Mouse (Mus musculus): ENCODE results near the gene Setd1b. TPM values are rescaled to one million over a fixed set of nuclear protein-coding genes. Genes with fewer than 3 reads are reported as not detected.
A peak's percentile ranks its signal among the peaks of the same experiment; 100 is the strongest.

Gene Setd1b
- total and polyA plus RNA-seq, 3 experiments: 3.0 to 23.5 TPM; not detected in 1

- TF ChIP-seq ELF1 (IDR thresholded peaks at IDR 0.05; ENCODE audit: low read depth, low read length) (peak; percentile 76), EP300 (IDR thresholded peaks at IDR 0.05; ENCODE audit: low read depth in 1 of 2, low read length in 2 of 2) (peak; percentile 20 to 76; a peak in 3 of 4 replicates), E2F4 (IDR thresholded peaks at IDR 0.05; ENCODE audit: borderline replicate concordance, low read depth, low read length) (no peak), MAZ (IDR thresholded peaks at IDR 0.05; ENCODE audit: low read depth, low read length) (peak; percentile 80), ZNF384 (IDR thresholded peaks at IDR 0.05; ENCODE audit: low read depth, low read length) (no peak), USF2 (IDR thresholded peaks at IDR 0.05; ENCODE audit: borderline replicate concordance in 1 of 2, insufficient read depth in 1 of 2, low read depth in 1 of 2, low read length in 2 of 2) (no peak), UBTF (IDR thresholded peaks at IDR 0.05; ENCODE audit: borderline replicate concordance, insufficient read depth, low read depth, low read length) (0 out of 2 replicates have a peak, but pooled peaks have one; percentile 44)
These were observed 5.5 kb upstream of the Setd1b start (continued) for GRCm38 (mm10) chr5:123136361-123137043.

- Histone ChIP-seq H3K4me3 (ENCODE audit: control insufficient read depth in 1 of 2, insufficient read depth in 1 of 2, low read depth in 2 of 2, low read length in 2 of 2) (peak overlapping the region; percentile 63 to 71), H3K27me3 (ENCODE audit: control insufficient read depth in 1 of 2, insufficient read depth in 2 of 2, low read length in 2 of 2) (no peaks in the 10 kb centered on the region), H3K27ac (ENCODE audit: control insufficient read depth, low read depth, low read length) (peak overlapping the region; percentile 100), H3K9me3 (replicated peaks; ENCODE audit: insufficient read depth, low read length) (no peaks in the 10 kb centered on the region), H3K36me3 (ENCODE audit: control insufficient read depth in 1 of 2, insufficient read depth in 2 of 2, low read length in 2 of 2) (peaks cover 0 to 29% of the 10 kb centered on the region in 2 experiments; a peak in 2 of 4 replicates), H3K79me2 (ENCODE audit: control insufficient read depth, insufficient read depth, low read length, poor library complexity) (peaks cover 48% of the 10 kb centered on the region), H3K4me1 (ENCODE audit: control insufficient read depth in 1 of 2, insufficient read depth in 2 of 2, low read length in 2 of 2) (peaks cover 4 to 30% of the 10 kb centered on the region in 2 experiments; a peak in 3 of 4 replicates), H3K9ac (ENCODE audit: control insufficient read depth, low read depth, low read length, poor library complexity, severe bottlenecking) (peak overlapping the region; percentile 93)
- peak; percentile 89 for DNase-seq (ENCODE audit: low read depth, low spot score)
- no peak for TF ChIP-seq CHD2 (IDR thresholded peaks at IDR 0.05; ENCODE audit: low read length)
- TF ChIP-seq JUND (IDR thresholded peaks at IDR 0.05; ENCODE audit: low read depth, low read length): no peak
- TF ChIP-seq SMC3 (IDR thresholded peaks at IDR 0.05; ENCODE audit: low read depth, low read length): no peak
- TF ChIP-seq UBTF (IDR thresholded peaks at IDR 0.05; ENCODE audit: borderline replicate concordance, insufficient read depth, low read depth, low read length): 0 out of 2 replicates have a peak, but pooled peaks have one; percentile 70
- peak in 1 of 2 experiments; percentile 48 for TF ChIP-seq EP300 (IDR thresholded peaks at IDR 0.05; ENCODE audit: low read depth in 1 of 2, low read length in 2 of 2)
- TF ChIP-seq POLR2AphosphoS5 (IDR thresholded peaks at IDR 0.05; ENCODE audit: borderline replicate concordance, low read depth, low read length): no peak
- peak; percentile 26; the same call in 1 of the 2 replicates for TF ChIP-seq MXI1 (IDR thresholded peaks at IDR 0.05; ENCODE audit: low read depth, low read length)
- TF ChIP-seq NRF1 (IDR thresholded peaks at IDR 0.05; ENCODE audit: insufficient read depth, low read depth, low read length, poor library complexity, severe bottlenecking): no peak
- TF ChIP-seq SIN3A (IDR thresholded peaks at IDR 0.05; ENCODE audit: low read length): no peak; the same call in 1 of the 2 replicates
- no peak for TF ChIP-seq TAL1 (IDR thresholded peaks at IDR 0.05; ENCODE audit: low read length)
- no peak for TF ChIP-seq RAD21 (IDR thresholded peaks at IDR 0.05; ENCODE audit: low read depth, low read length)
- TF ChIP-seq ZMIZ1 (IDR thresholded peaks at IDR 0.05; ENCODE audit: low read depth, low read length): no peak; the same call in 1 of the 2 replicates
- TF ChIP-seq GABPA (IDR thresholded peaks at IDR 0.05; ENCODE audit: low read depth, low read length): no peak
- no peak for TF ChIP-seq KAT2A (conservative IDR thresholded peaks at IDR 0.05; ENCODE audit: low read depth, low read length)
- TF ChIP-seq ETS1 (IDR thresholded peaks at IDR 0.05; ENCODE audit: low read depth, low read length): peak; percentile 41; the same call in 1 of the 2 replicates
- TF ChIP-seq MYC (IDR thresholded peaks at IDR 0.05; ENCODE audit: low read depth, low read length): no peak
- TF ChIP-seq MYB (IDR thresholded peaks at IDR 0.05; ENCODE audit: low read depth, low read length): peak; percentile 60; the same call in 1 of the 2 replicates
- no peak for TF ChIP-seq MAX (IDR thresholded peaks at IDR 0.05; ENCODE audit: low read length)
- peak; percentile 14; the same call in 1 of the 2 replicates for TF ChIP-seq HCFC1 (IDR thresholded peaks at IDR 0.05; ENCODE audit: low read depth, low read length)
- TF ChIP-seq USF1 (IDR thresholded peaks at IDR 0.05; ENCODE audit: low read depth, low read length): no peak
- no peak for TF ChIP-seq TBP (IDR thresholded peaks at IDR 0.05; ENCODE audit: low read depth, low read length)
- TF ChIP-seq CTCF (IDR thresholded peaks at IDR 0.05 in 2 of 3, conservative IDR thresholded peaks at IDR 0.05 in 1 of 3; ENCODE audit: control insufficient read depth in 1 of 3, insufficient read depth in 1 of 3, low read depth in 2 of 3, low read length in 3 of 3, poor library complexity in 1 of 3, severe bottlenecking in 1 of 3): no peak
- no peak for TF ChIP-seq E2F4 (IDR thresholded peaks at IDR 0.05; ENCODE audit: borderline replicate concordance, low read depth, low read length)
- TF ChIP-seq MAZ (IDR thresholded peaks at IDR 0.05; ENCODE audit: low read depth, low read length): peak; percentile 9; the same call in 1 of the 2 replicates
- no peak for TF ChIP-seq USF2 (IDR thresholded peaks at IDR 0.05; ENCODE audit: borderline replicate concordance in 1 of 2, insufficient read depth in 1 of 2, low read depth in 1 of 2, low read length in 2 of 2)
- TF ChIP-seq POLR2AphosphoS2 (IDR thresholded peaks at IDR 0.05; ENCODE audit: low read length): no peak
- peak in 1 of 2 experiments; percentile 50 for TF ChIP-seq POLR2A (IDR thresholded peaks at IDR 0.05; ENCODE audit: control insufficient read depth in 1 of 2, insufficient read depth in 1 of 2, low read depth in 1 of 2, low read length in 2 of 2, poor library complexity in 1 of 2)
- no peak for TF ChIP-seq ZNF384 (IDR thresholded peaks at IDR 0.05; ENCODE audit: low read depth, low read length)
These were observed 4.7 kb upstream of the Setd1b start for GRCm38 (mm10) chr5:123137044-123137909.

Data from MEL (cell line).